14 mouse cellular contexts compared by ENCODE assay signal in the genomic region with DNA sequence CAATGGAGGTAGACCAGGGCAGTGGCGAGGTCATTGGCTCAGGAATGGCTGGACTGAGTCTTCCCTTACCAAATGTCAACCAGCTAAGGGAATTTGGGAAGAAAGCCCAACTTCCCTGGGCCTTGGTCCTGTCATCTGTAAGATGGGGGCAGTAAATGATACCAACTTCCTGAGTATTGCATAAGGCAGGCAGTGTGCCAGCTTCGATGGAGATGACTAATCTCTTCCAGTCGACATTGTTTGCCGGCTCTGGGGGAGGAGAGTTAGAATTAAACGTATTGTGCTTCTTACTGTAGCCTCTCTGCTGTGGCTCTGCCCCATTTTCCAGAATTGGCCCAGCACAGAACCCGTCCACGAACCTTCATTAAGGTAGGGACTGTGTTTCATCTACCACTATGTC. TPM values are rescaled to one million over a fixed set of nuclear protein-coding genes. Genes with fewer than 3 reads are reported as not detected.
A peak's percentile ranks its signal among the peaks of the same experiment; 100 is the strongest.
DNase-seq lines count a peak whose midpoint lies in the region; ATAC-seq lines count a peak whose summit lies in the region.
"Had no signal": no experiment of that assay in that cellular context is flagged by ENCODE, and none has a peak within 500 bp of the region (broad histone marks: within the 10 kb centered on the region; RNA-seq: fewer than 3 reads in every experiment).

No protein-coding gene starts in this region.

- ATAC-seq in kidney, embryonic 16.5 days (ENCODE audit: low FRiP score, low TSS enrichment), result no peak
- no peak for ATAC-seq in forebrain, embryonic 16.5 days
- ATAC-seq in heart, embryonic 12.5 days (ENCODE audit: insufficient number of reproducible peaks, low FRiP score), result no peak

- no peak overlapping the region for H3K4me3 ChIP-seq in kidney, embryonic 16.5 days (ENCODE audit: low read length)
- no peak overlapping the region for H3K4me3 ChIP-seq in forebrain, embryonic 16.5 days (replicated peaks; ENCODE audit: low read length)
- H3K4me3 ChIP-seq in heart, embryonic 12.5 days, result no peak overlapping the region
- H3K4me3 ChIP-seq: embryonic facial prominence, embryonic 12.5 days; hindbrain, embryonic 13.5 days; megakaryocyte, embryonic 14.5 days; neural tube, embryonic 15.5 days had no signal

- no peaks in the 10 kb centered on the region for H3K9me3 ChIP-seq in kidney, embryonic 16.5 days (ENCODE audit: low read length)
- H3K9me3 ChIP-seq in forebrain, embryonic 16.5 days (ENCODE audit: control insufficient read depth, low read length), result no peaks in the 10 kb centered on the region
- H3K9me3 ChIP-seq in heart, embryonic 12.5 days (replicated peaks), result no peaks in the 10 kb centered on the region
- H3K9me3 ChIP-seq: embryonic facial prominence, embryonic 12.5 days; hindbrain, embryonic 13.5 days; megakaryocyte, embryonic 14.5 days; neural tube, embryonic 15.5 days had no signal

- H3K4me1 ChIP-seq in kidney, embryonic 16.5 days (ENCODE audit: insufficient read depth, low read length), result no peaks in the 10 kb centered on the region
- no peaks in the 10 kb centered on the region for H3K4me1 ChIP-seq in forebrain, embryonic 16.5 days (replicated peaks; ENCODE audit: control insufficient read depth, insufficient read depth, low read length)
- H3K4me1 ChIP-seq in heart, embryonic 12.5 days (replicated peaks), result no peaks in the 10 kb centered on the region
- H3K4me1 ChIP-seq: embryonic facial prominence, embryonic 12.5 days; hindbrain, embryonic 13.5 days; neural tube, embryonic 15.5 days had no signal

- H3K4me2 ChIP-seq in kidney, embryonic 16.5 days (replicated peaks; ENCODE audit: low read depth, low read length), result no peak overlapping the region
- H3K4me2 ChIP-seq in forebrain, embryonic 16.5 days (ENCODE audit: low read length), result no peak overlapping the region
- H3K4me2 ChIP-seq in heart, embryonic 12.5 days, result no peak overlapping the region
- H3K4me2 ChIP-seq: embryonic facial prominence, embryonic 12.5 days; hindbrain, embryonic 13.5 days; neural tube, embryonic 15.5 days had no signal

- no peak overlapping the region for H3K27ac ChIP-seq in kidney, embryonic 16.5 days (ENCODE audit: low read length)
- no peak overlapping the region for H3K27ac ChIP-seq in forebrain, embryonic 16.5 days (ENCODE audit: low read length)
- no peak overlapping the region for H3K27ac ChIP-seq in heart, embryonic 12.5 days (ENCODE audit: poor library complexity, severe bottlenecking)
- H3K27ac ChIP-seq: embryonic facial prominence, embryonic 12.5 days; hindbrain, embryonic 13.5 days; neural tube, embryonic 15.5 days; stomach, postnatal 0 days had no signal

- peak; percentile 56 to 87 for DNase-seq in layer of hippocampus, adult 18-20 months (ENCODE audit: low spot score in 2 of 2)
- no peak for DNase-seq in layer of hippocampus, adult 9-10 months (ENCODE audit: low spot score)
- peak; percentile 75 to 80 for DNase-seq in adrenal gland, postnatal 36 days
- peak; percentile 60 to 64 for DNase-seq in left cerebral cortex, postnatal 14 days (ENCODE audit: low spot score in 2 of 2)
- peak; percentile 66 for DNase-seq in right cerebral cortex, postnatal 25 days
- DNase-seq: gastrocnemius, postnatal 25 days had no signal

- H3K9ac ChIP-seq in kidney, embryonic 16.5 days (replicated peaks; ENCODE audit: low read length), result no peak overlapping the region
- no peak overlapping the region for H3K9ac ChIP-seq in forebrain, embryonic 16.5 days (replicated peaks; ENCODE audit: low read depth, low read length)
- H3K9ac ChIP-seq in heart, embryonic 12.5 days, result no peak overlapping the region
- H3K9ac ChIP-seq: embryonic facial prominence, embryonic 12.5 days; hindbrain, embryonic 13.5 days; neural tube, embryonic 15.5 days had no signal

- intact Hi-C loops in left cerebral cortex, postnatal 14 days (cut with DNase I), result no loop called here

- 76% methylated on average over 7 of the region's 7 CpGs for WGBS in kidney, embryonic 16.5 days
- 74% methylated on average over 7 of the region's 7 CpGs for WGBS in forebrain, embryonic 16.5 days
- WGBS in heart, embryonic 12.5 days, result 61% methylated on average over 7 of the region's 7 CpGs

- no peaks in the 10 kb centered on the region for H3K36me3 ChIP-seq in kidney, embryonic 16.5 days (ENCODE audit: insufficient read depth, low read length)
- no peaks in the 10 kb centered on the region for H3K36me3 ChIP-seq in forebrain, embryonic 16.5 days (ENCODE audit: control insufficient read depth, insufficient read depth)
- no peaks in the 10 kb centered on the region for H3K36me3 ChIP-seq in heart, embryonic 12.5 days
- H3K36me3 ChIP-seq: embryonic facial prominence, embryonic 12.5 days had no signal

- H3K27me3 ChIP-seq in kidney, embryonic 16.5 days (ENCODE audit: insufficient read depth, low read length), result no peaks in the 10 kb centered on the region
- H3K27me3 ChIP-seq in forebrain, embryonic 16.5 days (replicated peaks; ENCODE audit: control insufficient read depth, insufficient read depth, low read length), result no peaks in the 10 kb centered on the region
- H3K27me3 ChIP-seq in heart, embryonic 12.5 days (replicated peaks), result no peaks in the 10 kb centered on the region
- H3K27me3 ChIP-seq: embryonic facial prominence, embryonic 12.5 days; hindbrain, embryonic 13.5 days; neural tube, embryonic 15.5 days had no signal

RNA-seq across cellular contexts. Expression of a gene that starts 23.0 kb away (rescaled TPM):
- 100 to 1,000 TPM; 102 to 103 TPM for total RNA-seq in layer of hippocampus, adult 18-20 months (2021)
- 1 to 10 TPM in 1 of 2 experiments, under 1 TPM in 1; 0.53 to 1.1 TPM for total RNA-seq in adrenal gland, postnatal 36 days (2021)
- 100 to 1,000 TPM; 129 to 131 TPM for total RNA-seq in left cerebral cortex, postnatal 14 days (2021)
- polyA plus RNA-seq in kidney, embryonic 16.5 days (2015; fragmentation: Nextera tagmentation; extraction: Ambion mirVana), result 0.89 and 0.90 TPM in 2 replicates
- 68.5 and 103 TPM in 2 replicates for polyA plus RNA-seq in forebrain, embryonic 16.5 days (2015; fragmentation: Nextera tagmentation; extraction: Ambion mirVana)
- 0.10 TPM in 1 of 2 replicates, not detected in the other for polyA plus RNA-seq in heart, embryonic 12.5 days (2016; fragmentation: Nextera tagmentation; extraction: Ambion mirVana)
- total RNA-seq: gastrocnemius, postnatal 25 days had no signal

Comparison
In these comparisons a context has a peak if more than half of its experiments do, and no peak if none do; other contexts are left out.
1. RNA of a gene that starts 23.0 kb away (total RNA-seq): 129 to 131 TPM in left cerebral cortex, postnatal 14 days and 102 to 103 TPM in layer of hippocampus, adult 18-20 months; 0.53 to 1.1 TPM in adrenal gland, postnatal 36 days; every median in the first group is over 10 times any median in the second.